Mouse (Mus musculus) lung, adult 2 months (tissue): ENCODE data around the gene Irf3.

Experiments used
- CTCF ChIP-seq: fragments of 200-500 bp; IDR thresholded peaks from 2 replicates; pipeline ENCODE4 v1.5.1; 2011; ENCODE audit warnings: mild to moderate bottlenecking, low read length, control low read depth; ENCODE audit not compliant: insufficient read depth
- POLR2A ChIP-seq: fragments of 200-500 bp; IDR thresholded peaks from 2 replicates; pipeline ENCODE4 v1.6.1; 2011; ENCODE audit warnings: low read depth, mild to moderate bottlenecking, control low read depth, low read length, borderline replicate concordance; ENCODE audit errors: extremely low read depth

GRCm38 (mm10) chr7:45020225-45020624, 22.8 kb downstream of the Irf3 start:
- no peak for TF ChIP-seq POLR2A
- TF ChIP-seq CTCF: no peak
